Mouse (Mus musculus) left cerebral cortex, adult 11 months (tissue): ENCODE measurements around the gene Serp1.
A peak's percentile ranks its signal among the peaks of the same experiment; 100 is the strongest.

Source experiments
- DNase-seq: peaks from one replicate; pipeline ENCODE4 v3.0.0; 2022; ENCODE audit warnings: low spot score

The Serp1 gene

DNA sequence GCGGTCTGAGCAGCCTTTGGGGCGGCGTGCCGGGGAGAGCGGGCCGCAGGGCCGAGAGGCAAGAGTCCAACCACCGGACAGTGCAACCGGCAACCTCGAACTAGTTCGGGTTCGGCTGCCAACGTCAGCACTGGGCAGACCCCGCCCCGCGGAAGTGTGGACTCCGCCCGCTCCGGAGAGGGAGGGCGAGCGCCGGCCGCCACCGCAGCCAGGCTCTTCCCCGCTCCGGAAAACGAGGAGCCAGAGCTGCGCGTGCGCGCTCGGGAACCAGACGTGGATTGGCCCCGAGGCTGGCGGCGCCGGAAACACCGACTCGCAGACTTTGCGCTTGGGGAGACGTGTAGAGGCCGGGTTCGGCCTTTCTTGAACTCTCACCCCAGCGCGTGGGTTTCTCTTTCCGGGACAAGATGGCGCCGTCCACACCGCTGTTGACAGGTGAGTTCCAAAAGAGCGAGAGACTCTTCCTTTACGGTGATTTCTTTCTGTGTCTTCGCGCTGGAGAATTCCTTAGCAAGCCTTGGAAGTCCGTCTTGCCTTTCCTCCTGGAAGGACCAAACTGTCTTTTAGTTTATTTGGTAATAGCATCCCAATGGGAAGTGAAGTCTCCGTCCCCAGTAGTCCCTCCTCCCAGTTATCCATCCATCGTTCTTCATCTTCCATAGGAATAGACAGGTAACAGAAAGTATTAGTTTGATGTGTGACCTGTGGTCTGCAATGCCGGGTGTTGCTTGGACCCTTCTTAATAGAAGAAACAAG lies at the start of gene Serp1, which contains the start of gene Eif2a:
Serp1 (minus strand) TSS at position 241 of the 756 bp plus-strand sequence.
Eif2a (plus strand) TSS at position 170 of the 756 bp plus-strand sequence.
- peak; percentile 97 for DNase-seq

DNA sequence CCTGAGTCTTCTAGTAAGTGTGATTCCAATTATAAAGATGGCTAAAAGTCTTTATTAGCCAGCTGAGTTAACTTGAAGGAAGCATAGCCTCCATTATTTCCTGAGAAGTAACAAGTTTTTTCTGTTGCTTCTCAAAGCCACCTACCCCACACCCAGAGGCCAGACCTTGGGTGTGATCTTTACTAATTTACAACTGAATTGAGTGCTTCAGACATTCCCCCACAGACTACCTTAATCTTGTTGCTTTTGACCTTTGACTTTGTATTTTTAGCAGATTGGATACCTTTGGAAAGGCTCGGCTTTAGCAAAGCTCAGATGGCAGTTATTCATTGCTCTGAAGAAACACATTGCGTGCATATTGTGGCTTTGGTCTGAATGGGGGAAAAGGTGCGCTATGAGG lies 45.1 kb upstream of the Serp1 start:
- DNase-seq = no peak

DNA sequence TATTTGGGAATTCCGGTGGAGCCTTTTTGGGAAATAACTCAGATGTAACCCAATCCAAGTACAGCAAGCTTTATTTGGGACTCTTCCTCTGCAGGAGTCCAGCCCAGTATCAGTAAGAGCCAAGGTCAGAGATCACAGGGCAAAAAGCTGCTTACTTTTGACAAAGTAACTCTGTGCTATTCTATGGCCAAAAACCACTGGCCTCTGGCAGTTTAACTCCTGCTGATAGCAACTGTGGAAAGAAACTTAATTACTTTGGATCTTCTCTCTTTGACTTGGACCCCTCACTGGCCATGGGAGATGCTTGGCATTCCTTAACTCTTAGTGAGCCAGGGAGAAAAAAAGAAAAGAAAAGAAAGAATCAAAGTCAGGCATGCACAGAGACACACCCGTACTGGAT lies 35.7 kb upstream of the Serp1 start:
- no peak for DNase-seq

DNA sequence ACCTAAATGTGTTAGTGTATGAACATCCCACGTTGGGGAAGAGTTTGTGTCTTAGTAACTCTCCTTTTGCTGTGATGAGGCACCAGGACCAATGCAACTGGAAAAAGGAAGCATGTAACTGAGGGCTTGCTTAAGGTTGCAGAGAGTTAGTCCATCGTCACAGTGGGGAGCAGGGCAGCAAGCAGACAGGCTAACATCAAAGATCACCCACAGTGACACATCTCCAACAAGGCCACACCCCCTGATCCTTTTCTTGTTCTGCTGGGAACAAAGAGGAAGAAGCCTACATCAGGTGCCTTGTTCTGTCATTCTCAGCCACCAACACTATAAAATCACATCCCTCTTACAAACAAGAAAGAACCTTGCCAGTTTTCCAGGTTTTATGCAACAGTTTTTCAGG lies 34.2 kb upstream of the Serp1 start:
- DNase-seq = no peak

DNA sequence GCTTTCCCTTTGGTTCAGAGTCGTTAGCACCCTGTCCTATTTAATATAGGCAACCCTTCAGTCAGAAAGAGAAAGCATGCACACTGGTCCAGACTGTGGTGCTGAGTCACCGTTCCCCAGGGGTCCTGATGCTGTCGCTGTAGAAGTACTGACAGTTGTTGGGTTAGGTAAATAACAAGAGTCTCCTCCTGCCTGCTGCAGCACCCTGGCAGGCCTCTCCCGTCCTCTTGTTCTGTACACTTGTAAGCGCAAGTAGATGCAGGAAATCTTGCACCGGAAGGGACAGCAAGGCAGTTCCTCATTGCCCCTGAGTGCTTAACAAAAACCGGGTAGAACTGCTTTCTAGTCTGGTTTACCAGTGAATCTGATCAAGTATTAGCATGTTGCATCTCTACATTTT lies 31.0 kb upstream of the Serp1 start:
- DNase-seq = no peak

DNA sequence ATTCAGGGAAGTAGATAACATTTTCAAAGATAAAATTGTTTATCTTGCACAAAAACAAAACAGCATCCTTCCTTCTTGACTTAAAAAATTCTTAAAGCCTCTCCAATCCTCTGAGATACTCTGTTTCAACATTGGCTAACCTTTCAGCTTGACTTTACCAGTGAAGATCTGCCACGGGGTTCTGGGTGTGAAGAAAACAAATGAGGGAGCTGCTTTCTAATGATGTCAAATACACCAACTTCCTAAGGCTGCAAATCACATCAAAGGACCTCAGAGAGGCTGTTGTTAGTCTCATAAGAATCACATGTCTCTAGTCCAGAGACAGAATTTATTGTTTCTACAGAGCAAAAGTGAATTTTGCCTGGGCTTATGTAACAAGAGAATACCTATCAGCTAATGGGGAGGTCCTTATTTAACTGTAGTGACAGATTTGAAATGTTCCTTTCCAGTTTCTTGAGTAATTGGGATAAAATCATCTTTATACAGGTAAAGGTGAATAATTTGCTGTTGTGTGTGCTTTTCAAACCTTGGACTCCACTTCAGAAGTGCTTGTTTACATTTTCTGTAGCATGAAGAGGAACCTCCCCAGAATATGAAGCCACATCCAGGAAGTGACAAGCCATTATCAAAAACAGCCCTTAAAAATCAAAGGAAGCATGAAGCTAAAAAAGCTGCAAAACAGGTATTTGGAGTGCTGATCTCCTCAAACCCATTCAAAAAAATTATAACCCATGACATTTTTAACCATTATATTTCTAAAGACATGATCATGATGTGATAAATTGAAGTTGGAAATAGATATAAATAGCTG lies 26.5 kb upstream of the Serp1 start:
- DNase-seq = no peak

DNA sequence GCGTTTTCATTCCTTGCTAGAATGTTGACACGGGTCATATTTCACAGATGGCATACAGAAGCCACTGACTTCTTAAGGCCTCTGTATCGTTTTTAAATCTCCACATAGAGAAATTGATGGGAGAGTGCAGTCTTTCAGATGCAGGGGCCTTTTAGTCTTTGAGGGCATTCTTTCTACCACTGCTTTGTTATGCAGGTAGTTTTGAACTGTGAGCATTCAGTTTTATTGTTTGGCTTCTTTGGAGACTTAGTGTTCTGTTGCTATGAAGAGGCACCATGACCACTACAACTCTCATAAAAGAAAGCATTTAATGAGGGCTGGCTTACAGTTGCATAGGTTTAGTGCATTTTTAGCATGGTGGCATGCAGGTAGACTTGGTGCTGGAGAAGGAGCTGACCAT lies 10.9 kb upstream of the Serp1 start:
- no peak for DNase-seq

DNA sequence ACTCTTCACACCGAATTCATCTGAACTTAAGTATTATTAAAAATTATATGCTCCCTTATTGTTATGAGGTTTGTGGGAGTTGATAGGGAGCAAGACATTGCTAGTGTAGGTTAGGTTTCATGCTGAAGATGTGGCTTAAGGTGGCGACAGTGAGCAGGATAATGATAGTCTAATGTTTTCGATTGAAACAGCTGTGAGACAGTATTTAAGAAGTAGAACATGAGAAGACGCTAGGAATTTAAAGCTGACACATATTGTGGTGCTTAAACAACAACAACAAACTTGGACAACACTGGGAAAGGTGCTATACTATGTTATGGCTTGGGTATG lies 681 bp upstream of the Serp1 start:
- no peak for DNase-seq

DNA sequence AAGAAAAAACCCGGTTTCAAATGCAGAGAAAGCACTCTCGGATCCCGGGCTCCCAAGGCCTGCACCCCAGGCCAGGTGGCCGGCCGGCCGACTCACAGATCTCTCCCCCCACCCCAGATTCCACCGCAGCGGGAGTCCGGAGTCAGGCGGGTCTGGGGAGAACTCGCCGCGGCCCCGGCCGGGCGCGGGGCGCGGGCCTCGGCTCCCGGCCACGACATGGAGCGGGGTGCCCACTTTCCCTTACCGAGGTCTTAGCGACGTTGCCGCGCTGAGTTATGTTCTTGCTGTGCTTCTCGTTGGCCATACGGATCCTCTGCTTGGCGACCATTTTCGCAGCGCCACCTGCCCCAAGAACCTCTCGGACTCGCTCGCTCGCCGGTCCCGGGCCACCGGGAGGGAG lies 526 bp downstream of the Serp1 start:
- no peak for DNase-seq

DNA sequence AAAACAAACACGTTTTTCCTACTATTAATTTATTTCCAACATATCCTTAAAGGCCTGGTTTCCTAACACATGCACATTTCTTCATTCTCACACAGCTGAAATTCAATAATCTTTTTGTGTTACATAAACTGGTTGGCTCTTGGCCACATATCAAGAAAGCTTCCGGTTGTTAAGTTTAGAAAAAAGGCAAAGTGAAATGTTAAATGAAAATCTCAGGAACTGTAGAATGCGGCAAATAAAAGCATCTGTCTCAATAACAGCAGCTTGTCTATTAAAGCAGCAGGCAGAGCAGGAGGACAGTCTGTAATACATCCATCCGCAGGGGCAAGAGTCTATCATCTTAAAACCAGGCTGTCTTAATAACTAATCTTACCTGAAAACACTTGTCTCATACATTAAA lies 1.4 kb downstream of the Serp1 start:
- DNase-seq = no peak

DNA sequence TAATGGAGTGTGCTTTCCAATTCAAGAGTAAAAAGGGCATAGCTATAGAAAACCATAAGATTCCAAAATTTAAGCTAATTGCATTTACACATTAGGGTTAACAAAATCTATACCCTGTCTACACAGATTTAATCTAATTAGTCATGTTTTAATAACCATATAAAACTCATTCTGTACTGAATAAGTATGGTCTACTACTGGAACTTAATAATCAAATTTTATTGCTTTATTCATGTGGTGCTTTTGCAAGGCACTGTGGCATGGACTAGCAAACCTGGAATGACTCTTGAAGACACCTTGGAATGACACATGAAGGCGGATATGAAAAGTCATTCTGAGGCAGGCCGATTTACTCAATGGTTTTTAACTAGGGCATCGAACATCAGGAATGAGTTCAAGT lies 2.3 kb downstream of the Serp1 start:
- DNase-seq = no peak

DNA sequence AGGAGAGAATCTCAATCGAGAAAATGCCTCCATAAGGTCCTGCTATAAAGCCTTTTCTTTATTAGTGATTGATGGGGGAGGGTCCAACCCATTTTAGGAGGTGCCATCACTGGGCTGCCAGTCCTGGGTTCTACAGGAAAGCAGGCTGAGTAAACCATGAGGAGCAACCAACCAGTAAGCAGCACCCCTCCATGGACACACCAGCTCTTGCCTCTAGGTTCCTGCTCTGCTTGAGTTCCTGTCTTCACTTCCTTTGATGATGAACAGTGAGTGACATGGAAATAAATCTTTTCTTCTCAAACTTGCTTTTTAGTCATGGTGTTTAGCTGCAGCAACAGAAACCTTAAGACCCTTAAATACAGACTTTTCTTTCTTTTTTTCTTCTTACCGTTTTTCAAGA lies 4.3 kb downstream of the Serp1 start:
- DNase-seq = no peak

DNA sequence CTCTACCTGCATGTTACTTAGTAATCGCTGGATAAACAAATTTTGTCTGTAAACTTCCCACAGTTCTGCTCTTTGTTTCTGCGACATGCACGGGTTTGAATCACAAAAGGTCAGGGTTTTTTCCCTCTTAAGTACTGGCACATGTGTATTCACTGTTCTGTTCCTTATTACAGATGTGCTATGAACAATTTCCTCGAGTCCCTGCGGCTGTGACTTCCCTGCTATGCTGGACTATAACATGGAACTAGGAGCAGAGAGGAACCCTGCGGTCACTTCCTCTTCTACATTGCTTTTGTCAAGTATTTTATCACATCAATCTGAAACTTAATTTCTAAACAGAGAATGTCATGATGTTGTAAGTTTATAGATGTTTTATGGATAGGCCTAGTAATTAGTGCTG lies 5.4 kb downstream of the Serp1 start:
- DNase-seq = no peak

DNA sequence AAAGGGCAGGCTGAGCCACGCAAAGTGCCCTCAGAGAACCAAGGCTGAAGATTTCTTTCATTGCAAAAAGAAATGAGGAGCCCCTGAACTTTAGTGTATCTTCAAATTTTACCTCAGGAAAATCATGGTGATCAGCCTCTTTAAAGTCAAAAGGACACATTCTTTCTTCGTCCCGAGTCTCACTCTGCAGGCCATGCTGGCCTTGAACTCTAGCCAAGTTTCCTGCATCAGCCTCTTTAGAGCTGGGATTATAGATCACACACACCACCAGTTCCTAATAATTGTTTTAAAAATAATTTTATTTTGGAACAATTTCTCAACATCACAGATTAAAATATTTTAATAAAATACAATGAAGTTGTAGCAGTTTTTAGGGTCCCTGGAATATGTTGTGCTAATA lies 6.2 kb downstream of the Serp1 start:
- no peak for DNase-seq

DNA sequence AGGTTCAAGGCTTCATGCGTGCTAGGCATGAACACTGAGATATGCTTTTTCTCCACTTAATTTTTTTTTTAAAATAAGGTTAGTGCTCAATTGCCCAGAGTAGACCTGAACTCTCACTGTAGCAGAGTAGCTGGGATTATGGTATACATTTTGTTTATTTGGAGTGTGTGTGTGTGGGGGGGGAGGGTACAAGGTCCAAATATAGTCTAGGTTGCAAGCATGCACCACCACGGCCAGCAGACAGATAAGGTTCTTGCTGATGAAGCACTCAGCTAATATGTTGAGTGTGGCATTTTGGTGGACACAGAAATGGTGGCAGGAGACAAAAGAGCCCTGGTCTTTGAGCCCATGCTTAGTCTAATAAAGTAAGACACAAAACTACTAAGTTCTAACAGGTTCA lies 6.7 kb downstream of the Serp1 start:
- DNase-seq = no peak

DNA sequence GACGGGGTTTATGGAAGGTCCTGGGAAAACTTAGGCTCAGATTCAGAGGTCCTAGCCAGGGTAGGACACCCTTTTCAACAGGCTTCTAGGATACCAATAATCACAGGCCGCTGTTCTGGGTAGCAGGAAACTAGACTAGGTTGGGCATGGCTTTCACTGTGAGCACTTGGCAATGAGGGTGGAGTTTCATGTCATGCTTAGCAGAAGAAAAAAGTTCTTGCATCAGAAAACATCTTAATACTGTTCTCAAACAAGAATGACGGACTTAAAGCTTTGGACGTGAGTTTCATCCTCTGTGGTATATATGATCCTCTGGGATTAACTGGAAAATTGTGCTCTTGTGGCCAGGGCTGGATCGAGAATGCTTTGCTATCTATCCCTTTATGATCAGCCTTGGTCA lies 7.9 kb downstream of the Serp1 start:
- no peak for DNase-seq

DNA sequence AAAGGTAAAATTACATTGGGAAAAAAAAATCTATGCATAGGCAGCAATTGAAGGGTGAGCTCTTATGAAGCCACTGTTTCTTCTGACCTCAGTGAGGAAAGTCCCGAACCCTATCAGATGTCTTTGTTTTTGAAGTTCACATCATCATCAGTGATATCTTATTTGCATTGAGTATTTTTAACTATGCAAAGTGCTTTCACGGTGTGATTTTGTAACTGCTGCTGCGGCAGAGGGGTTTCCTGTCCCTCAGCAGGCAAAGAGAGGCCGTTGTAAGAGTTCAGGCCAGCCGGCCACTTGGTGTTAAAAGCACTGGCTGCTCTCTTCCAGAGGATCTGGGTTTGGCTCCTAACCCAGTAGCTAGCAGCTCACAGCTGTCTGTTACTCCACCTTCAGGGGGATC lies 8.4 kb downstream of the Serp1 start:
- DNase-seq = no peak

DNA sequence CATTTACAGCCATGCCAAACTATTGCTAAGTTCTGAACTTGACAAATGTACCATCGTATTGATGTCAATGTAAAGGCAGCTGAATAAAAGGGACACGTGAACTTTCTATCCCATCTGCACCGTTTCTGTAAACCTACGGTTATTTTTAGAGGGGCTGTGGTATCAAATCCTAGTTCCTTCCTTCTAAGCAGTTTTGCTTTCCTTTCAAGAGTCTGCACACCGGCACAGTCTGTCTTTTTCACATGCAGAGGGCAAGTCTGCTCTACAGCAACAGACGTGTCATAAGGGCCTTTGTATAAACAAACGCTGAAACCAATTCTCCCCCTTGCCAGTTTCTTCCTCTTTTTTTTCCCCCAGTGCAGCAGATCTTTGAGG lies 9.1 kb downstream of the Serp1 start:
- DNase-seq = no peak

DNA sequence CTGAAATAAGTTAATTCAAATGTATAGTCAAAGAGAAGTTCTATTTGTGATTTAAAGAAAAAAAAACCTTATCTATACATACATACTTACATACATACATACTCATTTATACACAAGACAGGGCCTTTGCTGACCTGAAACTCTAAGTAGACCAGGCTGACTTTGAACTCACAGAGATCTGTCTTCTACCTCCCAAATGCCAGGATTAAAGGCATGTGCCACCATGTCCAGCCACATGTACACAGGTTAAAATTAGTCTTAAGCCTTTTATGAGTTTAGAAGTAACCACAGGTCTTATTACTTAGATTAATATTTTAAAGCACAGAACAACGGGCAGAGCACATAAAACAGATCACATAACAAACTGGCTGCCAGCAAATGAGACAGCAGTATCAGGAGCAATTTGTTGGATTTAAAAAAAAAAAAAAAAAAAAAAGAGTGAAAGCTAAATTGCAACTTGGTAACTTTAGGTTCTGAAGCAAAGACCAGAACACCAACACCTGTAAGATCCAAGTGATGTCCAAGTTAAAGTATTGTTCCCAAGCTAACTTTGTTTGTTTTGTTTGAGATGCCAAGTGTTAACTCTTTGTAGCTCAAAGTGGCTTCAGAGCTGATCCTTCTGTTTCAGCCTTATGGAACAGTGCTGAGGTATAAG lies 9.6 kb downstream of the Serp1 start:
- no peak for DNase-seq

DNA sequence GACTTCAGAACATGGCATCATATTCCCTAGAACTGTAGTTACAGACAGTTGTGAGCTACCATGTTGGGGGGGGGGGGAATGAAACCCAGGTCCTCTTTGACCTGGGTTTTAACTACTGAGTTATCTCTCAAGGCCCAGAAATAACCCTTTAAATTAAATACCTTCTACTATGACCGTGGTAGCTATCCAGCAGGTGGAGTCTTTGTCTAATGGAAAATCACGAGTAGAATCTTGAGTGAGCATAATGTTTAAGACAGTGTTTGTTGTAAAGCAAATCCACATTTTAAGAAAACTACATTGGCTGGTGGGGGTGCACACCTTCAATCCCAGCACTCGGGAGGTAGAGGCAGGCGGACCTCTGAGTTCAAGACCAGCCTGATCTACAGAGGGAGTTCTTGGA lies 12.2 kb downstream of the Serp1 start:
- no peak for DNase-seq

DNA sequence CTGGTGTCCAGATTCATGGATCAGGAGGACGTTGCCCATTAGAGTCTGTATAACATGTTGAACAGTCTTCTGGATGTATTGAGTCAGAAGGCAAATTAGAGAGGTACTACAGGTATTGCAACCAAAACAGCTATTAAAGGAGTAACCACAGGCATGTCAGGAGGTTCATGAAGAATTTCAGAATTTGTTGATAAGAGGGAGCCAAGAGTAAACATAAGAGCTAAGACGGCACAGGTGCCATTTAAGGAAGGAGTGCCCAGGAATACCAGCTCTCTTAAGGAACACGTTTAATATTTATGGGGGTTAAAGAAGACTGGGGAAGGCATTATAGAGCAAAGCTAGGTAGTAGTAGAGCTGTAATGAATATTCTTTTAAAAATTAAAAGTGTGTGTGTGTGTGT lies 13.0 kb downstream of the Serp1 start:
- DNase-seq = no peak

DNA sequence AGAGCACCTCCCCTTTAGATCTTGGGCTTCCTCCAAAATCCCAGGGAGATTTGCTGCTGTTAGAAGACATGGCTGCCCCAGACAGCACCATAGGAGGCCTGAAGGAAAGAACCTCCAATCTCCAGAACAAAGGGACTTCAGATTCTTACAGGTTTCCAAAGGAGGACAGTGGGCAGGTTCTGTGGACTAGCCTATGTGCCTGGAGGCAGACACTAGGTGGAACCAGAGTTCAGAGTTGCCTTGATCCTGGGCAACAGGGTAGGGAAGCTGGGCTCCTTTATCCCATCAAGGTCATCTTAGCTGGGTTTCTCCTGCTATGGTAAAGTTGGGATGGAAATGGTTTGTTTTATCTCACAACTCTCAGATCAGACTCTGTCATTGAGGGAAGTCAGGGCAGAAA lies 14.1 kb downstream of the Serp1 start:
- DNase-seq = no peak

DNA sequence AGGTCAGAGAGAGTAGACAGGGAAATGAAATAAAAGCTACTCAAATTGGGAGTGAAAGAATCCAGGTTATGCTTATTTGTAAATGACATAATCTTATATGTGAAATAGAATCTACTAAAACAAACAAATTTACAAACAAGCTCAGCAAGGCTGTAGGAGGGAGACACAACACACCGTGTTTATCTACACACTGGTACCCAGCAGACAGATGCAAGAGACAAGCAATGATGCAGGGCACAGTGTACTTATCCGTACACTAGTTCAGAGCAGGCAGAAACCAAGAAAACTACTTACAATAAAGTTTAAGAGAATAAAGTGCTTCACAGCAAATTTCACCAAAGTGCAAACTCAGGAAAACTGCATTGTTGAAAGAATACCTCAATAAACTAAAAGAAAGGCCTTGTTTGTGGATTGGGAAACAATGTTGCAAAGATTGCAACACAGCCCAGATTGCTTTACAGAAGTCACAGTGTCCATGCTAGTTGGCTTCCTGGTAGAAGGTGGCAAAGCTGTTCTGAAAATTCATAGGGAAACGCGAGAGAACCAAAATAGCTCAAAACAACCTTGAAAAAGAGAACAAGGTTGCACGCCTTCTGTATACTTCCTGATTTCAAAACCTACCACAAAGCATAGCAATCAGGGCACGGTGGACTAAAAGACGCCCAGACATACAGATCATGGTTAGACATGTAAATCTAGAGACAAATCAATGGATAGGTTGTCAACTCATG lies 17.5 kb downstream of the Serp1 start:
- no peak for DNase-seq
